Mouse (Mus musculus): ENCODE measurements around the gene Gm17571.

The Gm17571 gene

DNA sequence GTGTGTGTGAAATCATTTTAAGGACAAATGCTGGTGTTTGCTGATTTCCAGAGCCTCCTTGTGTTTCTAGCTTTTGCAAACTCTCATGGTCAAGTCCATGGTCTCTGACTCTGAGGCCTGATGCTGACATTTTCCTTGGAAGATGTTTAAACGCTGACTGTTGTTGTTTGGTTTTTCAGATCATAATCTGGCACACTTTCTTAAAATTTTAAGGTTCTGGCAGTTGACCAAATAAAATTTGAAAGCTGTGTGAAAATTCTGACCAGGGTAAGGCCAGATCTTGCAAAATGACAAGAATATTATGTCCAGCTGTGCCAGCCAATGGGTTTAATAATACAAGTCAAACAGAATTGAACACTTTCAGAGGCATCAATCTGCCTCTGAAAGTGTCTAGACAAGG, 8.7 kb upstream of the Gm17571 start:
- peak; percentile 45 for DNase-seq (ENCODE audit: low read depth)

GRCm38 (mm10) chr9:13454651-13455123, 8.1 kb upstream of the Gm17571 start:
- peak; percentile 63 for DNase-seq (ENCODE audit: low read depth)

GRCm38 (mm10) chr9:13448716-13449115, 2.2 kb upstream of the Gm17571 start:
- no peak for DNase-seq (ENCODE audit: low read depth)

DNA sequence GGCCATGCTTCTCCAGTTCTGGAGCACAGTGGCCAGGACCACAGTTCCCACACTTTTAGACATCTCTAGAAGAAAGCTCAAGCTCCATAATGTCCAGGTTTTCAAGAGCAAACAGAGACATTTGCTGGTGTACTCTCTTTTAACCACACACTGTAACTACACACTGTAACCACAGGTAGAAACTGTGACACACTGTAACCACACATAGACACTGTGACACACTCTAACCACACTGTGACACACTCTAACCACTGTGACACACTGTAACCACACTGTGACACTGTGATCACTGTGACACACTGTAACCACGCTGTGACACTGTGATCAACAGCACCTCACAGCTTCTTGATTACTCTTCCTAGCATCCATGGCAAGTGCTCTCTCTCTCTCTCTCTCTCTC, 317 bp downstream of the Gm17571 start:
- DNase-seq (ENCODE audit: low read depth): no peak

DNA sequence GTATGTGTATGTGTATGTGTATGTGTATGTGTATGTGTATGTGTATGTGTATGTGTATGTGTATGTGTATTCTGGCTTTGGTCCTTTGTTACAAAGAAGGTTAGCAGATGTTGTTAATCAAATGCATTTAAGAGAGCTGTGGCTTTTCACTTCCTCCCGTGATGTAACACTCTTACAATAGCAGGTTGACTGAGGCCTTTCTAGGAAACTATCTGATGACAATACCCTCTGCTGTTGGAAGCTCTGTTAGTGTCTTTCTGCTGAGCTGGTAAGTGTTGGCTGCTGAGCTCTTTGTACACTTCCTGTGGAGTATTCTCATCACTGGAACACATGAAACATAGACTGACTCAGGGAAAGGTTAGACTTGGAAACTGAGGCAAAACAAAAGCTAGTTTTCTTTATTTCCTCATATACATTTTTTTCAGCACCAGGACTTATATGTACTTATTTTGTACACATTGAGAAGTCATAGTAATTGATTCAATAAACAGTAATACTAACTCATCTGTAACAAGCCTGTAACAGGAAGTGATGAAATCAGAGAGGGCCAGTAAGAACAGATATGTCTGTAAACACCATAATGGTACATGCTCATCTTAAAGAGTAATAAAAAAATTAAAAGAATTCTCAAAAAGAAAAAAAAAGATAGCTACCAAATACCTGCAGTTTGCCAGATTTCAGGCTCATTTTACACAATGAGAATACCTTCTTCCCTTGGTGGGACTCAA, 2.9 kb downstream of the Gm17571 start:
- DNase-seq (ENCODE audit: low read depth): no peak

DNA sequence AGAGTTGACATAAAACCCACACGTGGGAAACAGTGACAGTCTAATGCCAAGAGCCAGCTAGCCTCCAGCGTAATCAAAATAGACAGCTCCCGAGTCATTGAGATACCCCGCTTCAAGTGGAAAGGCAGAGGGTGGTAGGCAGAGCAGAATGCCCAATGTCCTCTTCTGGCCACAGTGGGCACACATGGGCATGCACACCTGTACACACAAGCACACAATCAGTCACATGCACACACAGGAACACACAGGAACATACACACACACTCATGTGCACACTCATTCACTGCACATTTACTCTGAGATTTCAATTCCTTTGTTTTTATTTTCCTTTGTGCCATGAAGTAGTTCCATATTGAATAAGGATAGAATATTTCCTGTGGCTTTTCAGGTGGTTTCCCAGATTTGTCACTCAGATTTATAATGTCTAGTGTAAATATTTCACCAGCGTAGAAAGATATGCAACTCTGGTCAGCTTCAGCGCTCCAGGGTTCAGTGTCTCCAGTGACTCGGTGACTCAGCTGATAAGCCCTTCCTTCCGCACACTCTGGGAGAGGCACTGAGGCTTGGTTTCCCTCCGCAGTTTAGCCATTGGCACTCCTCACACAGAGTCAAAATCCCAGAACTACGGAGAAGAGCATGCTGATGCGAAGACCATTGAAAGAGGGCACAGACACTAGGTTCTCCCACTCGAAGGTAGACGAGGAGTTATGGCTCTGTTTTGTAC, 4.4 kb downstream of the Gm17571 start:
- peak; percentile 57 for DNase-seq (ENCODE audit: low read depth)

- DNase-seq (ENCODE audit: low read depth): no peak
These were observed 5.6 kb downstream of the Gm17571 start for GRCm38 (mm10) chr9:13440911-13441310.

GRCm38 (mm10) chr9:13433501-13434090, 13.0 kb downstream of the Gm17571 start:
- no peak for DNase-seq (ENCODE audit: low read depth)

- no peak for DNase-seq (ENCODE audit: low read depth)
These were observed 14.9 kb downstream of the Gm17571 start for GRCm38 (mm10) chr9:13431646-13432045.

DNA sequence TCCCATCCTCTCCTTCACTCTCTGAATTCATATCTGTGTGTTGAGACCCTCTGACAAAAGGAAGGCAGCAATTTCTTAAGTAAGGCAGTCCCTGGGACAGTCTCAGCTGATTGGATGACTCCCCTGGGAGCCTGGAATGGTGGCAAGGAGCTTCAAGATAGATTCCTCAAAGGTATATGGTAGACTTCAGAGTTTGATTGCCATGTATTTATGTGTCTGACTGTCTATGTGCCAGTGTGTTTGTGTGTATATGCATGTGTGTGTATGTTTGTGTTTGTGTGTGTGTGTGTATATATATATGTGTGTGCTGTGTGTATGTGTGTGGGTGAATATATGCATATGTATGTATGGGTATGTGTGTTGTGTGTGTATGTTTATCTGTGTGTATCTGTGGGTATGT, 15.8 kb downstream of the Gm17571 start:
- DNase-seq (ENCODE audit: low read depth): no peak

DNA sequence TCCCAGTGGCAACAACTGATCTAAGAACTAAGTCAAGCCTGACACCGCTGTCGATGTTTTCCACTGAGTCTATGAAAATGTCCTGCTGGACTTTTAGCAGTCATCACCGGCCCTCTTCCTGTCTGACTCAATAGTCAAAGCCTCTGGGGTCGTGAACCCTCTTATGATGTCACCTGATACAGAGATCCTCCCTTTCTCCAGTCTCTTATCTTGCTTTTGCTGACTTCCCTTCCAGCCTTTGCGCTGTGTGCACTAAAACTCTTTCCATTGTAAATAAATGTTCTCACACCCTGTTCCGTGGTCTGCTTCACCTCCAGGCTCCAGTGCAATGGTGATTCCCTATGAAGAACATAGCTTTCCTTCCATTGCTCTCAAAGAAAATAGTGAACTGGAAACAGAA, 16.3 kb downstream of the Gm17571 start:
- no peak for DNase-seq (ENCODE audit: low read depth)

DNA sequence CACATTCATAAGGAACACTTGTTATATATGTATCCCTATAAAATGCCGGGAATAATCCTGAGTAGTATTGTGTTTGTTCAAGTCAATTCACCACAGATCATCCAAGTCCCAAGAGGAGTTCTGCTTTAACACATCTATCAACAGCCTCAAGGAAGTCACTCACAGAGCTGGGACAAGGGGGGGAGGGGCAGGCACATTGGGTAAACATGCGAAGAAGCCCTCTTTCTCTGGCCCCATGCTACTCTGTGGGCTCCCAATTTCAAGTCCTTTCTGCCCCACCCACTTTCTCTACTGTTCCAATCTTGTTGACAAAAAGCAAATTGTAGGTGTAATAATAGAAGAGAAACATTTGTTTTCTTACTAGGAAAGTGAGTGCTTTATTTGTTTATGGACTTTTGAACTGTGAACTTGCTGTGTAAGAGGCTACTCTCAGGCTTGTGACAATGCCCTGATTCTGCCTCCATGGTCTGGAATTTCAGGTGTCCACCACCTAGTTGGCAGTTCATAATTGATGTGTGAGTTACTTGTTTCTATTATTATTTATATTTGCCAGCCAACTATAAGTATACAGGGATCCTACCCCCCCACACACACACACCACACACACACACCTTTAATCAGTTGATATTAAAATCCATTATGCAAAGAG, 17.0 kb downstream of the Gm17571 start:
- DNase-seq (ENCODE audit: low read depth): no peak

GRCm38 (mm10) chr9:13425031-13425940, 21.3 kb downstream of the Gm17571 start:
- peak; percentile 84 for DNase-seq (ENCODE audit: low read depth)

GRCm38 (mm10) chr9:13414230-13414766, 32.3 kb downstream of the Gm17571 start:
- no peak for DNase-seq (ENCODE audit: low read depth)
